Mouse (Mus musculus) cerebellum, postnatal 14 days (tissue): ENCODE measurements around the gene Maml3.

Source experiments
- DNase-seq, 2 experiments: peaks; one replicate each; pipeline ENCODE4 v3.0.0; 2021; ENCODE audit warnings: mixed read lengths in 2 of 2

The Maml3 gene

DNA sequence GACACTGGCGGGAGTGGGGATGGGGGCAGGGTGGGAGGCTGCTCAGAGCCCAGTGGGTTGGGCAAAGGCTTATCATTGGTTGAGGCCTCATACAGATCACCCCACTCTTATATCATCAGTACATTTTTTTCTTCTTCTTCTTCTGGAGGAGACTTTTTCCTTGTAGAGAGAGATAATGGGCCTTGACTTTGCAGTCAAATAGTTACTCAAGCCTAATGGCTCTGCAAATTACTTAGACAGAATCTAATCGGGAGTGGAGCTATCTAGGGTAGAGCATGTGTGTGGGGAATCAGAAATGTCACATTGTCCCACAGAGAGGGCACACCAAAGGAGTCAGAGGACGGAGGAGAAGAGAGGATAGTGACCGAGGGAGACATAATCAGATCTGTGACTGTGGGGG is 290.8 kb downstream of the Maml3 start:
- DNase-seq = no peak

DNA sequence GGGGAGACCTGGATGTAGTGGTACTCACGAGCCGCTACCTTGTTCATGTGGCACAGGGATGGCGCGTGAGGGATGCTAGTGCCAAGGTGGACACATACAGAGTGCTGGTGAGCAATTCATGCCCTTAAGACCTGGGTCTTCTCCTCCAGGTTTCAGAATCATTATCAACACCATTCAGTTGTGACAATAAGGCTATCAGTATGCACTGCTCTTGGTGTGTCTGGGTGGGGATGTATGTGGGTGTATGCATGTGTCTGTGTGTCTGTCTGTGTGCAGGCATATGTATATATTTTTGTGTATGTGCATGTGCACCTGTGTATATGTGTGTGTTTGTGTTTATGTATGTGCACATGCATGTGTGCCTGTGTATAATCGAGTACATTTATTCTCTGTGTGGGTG is 291.7 kb downstream of the Maml3 start:
- no peak for DNase-seq

DNA sequence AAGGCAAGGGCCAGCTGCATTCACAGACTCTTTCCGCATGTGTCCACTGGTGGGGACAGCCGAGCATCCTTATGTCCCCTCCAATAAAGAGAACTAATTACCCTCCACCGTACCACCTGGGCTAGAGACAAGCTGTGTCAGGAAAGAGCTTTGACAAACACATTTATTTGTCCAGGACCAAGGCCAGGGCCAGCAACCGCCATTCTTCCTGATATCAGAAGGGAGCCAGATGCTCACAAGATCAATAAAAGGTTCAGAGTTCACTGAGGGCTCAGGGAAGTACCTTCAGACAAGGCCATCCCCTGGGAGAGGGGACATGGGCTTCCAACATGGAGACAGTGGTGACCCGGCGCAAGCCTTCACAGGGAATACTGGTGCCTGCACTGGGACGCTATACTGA is 294.1 kb downstream of the Maml3 start:
- DNase-seq = no peak

DNA sequence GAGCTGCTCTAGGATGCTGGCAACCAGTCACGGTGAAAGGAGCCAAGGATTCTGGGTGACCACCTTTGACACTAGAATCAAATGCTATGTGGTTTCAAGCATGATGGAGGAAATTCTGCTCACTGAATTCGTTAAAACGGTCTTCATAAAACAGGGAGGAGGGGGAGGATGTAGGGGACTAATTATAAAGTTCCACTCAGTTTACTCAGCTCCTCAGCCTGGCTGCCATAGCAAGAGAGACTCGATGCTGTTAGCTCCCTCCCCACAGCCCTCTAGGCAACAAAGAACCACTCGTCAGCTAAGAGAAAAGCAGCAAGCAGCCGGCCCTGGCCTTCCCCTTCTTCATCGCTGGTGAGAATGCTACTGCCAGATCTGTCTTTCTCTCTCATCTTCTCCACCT is 295.1 kb downstream of the Maml3 start:
- DNase-seq = no peak

DNA sequence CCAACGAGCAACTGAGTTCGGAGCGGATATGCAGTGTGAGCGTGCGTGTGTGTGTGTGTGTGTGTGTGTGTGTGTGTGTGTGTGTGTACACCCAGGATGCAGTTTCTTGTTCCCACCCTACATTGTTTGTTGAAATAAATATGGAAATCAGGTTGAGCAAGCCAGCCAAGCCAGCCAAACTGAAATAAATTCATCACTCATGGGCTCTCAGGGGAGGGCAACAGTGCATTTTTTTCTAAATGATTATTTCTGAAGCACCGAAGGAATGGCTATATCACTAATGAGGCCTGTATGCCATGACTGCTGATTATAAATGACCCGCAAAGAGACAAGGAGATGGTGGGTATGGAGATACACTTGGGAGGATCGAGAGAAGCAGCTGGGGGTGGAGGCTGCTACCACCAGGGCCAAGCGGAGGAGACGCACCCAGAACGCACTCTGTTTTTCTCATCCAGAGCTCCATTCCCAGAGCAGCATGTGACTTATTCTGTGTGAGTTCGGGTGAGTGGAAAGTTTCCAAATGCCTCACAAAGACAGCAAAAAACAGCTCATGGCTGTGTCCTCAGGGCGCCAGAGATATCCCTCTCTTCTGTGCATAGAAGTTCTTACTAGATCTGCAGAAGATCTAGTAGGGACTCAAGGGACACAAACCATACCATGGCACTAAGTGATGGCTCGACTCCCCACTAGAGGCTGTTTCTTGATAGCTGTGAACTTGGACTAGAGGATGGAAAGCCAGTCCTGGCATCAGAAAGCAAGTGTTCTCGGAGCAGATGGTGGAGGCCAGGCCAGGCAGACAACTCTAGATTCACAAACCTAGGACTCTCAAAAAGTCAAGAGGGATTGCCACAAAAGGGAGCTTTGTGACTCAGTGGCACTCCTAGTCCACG is 296.6 kb downstream of the Maml3 start:
- DNase-seq = peak; percentile 38 to 63

GRCm38 (mm10) chr3:51805488-51806318 is 299.2 kb downstream of the Maml3 start:
- DNase-seq = no peak

DNA sequence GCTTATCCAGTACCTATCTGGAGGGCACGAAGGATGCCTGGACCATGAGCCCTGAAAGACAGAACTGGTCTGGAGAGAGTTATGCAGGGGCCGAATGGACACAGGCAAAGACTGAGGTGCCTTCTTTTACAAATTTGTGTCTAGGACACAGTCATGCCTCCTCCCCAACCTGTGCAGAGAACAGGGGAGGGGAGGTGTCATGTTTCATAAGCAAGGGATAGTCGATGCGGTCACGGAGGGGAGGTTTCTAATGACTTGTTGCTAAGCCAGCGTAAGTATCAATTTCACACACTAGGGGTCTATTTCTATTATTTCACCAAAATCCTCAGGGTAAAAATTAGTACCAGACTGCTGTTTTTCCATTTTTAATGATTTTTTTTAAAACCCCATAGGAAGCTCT is 301.0 kb downstream of the Maml3 start:
- no peak for DNase-seq

DNA sequence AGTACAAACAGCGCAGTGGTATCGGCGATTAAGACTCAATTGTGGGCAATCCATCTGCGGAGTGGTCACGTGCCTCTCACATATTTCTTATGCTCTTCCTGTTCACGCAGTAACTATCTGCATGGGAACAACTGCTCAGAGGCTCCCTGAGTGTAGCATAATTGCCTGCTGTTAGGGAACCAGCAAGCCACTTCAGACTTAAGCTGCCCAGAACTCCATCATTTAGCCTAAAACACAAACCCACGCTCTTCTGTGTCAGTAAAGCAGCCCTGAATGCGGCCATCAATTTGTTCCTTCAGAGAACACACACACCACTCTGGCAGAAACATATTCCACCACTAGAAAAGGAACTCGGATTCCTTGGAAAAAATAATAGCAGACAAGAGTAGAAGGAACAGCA is 305.2 kb downstream of the Maml3 start:
- no peak for DNase-seq

- peak; percentile 74 to 82 for DNase-seq
Measured at GRCm38 (mm10) chr3:51796838-51797237, 308.0 kb downstream of the Maml3 start.

- DNase-seq = peak; percentile 86 to 87
Measured at GRCm38 (mm10) chr3:51796219-51796828, 308.6 kb downstream of the Maml3 start.

GRCm38 (mm10) chr3:51791542-51791941 is 313.3 kb downstream of the Maml3 start:
- DNase-seq = no peak

DNA sequence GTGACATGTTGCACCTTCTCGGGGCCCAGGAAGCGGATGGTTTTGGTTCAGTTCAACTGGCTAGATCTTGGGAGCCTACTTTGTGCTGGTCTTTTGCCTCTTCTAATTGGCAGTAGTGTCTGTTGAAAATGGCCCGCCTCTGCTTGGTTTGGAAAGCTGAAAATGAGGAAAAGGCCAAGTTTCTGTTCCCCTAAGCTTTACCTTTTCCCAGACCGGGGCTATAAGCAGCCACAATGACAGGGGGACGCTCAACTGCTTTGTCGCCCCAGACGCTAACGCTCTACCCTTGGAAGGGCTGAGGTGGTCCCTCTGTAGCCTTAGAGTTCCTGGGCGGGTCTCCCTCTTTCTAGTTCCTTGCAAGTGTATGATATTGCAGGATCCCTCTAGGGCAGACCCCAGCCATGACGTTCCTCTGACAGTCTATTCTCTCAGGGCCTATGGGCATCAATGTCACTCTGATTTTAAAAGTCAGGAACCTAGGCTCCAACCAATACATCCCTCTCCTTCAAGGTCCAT is 315.4 kb downstream of the Maml3 start:
- no peak for DNase-seq

- DNase-seq = peak; percentile 64 to 78
Measured at GRCm38 (mm10) chr3:51788591-51789339, 316.1 kb downstream of the Maml3 start.

DNA sequence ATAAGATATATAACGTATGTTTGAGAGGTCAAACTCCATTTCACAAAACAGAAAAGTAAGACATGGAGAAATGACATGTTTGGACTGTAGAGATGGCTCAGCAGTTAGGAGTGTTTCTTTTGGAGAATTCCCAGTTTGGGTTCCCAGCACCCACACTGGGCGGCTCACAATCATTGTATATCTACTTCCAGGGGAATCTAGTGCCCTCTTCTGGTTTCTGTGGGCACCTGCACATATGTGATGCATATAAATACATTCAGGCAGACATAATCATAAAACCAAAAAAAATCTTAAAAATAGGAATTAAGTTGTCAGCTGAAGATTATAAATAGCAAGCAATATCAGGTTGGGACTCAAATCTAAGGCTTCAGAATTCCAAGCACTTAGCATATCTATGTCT is 316.9 kb downstream of the Maml3 start:
- DNase-seq = no peak

- no peak for DNase-seq
Measured at GRCm38 (mm10) chr3:51785796-51786195, 319.1 kb downstream of the Maml3 start.

DNA sequence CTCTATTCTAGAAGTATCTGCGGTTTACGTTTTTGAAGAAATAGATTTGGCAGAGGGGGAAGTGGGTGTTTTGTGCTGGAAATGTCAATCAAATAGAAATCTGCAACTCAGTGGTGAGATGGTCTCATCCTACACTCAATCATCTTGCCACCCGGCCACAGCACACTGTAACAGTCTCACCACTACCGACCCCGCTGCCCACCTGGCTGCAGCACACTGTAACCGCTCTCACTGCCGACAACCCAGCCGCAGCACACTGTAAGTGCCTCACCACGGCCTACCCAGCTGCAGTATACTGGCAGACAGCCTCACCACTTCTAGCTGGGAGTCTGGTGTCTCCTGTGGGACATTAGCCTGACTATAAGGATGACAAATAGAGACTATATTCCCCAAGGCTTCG is 322.7 kb downstream of the Maml3 start:
- no peak for DNase-seq

GRCm38 (mm10) chr3:51778738-51779592 is 325.9 kb downstream of the Maml3 start:
- peak; percentile 72 to 76 for DNase-seq

GRCm38 (mm10) chr3:51778179-51778578 is 326.7 kb downstream of the Maml3 start:
- no peak for DNase-seq

GRCm38 (mm10) chr3:51776018-51776611 is 328.8 kb downstream of the Maml3 start:
- DNase-seq = no peak

GRCm38 (mm10) chr3:51773587-51773986 is 331.3 kb downstream of the Maml3 start:
- DNase-seq = no peak
